Mouse (Mus musculus): Measurements from ENCODE around the gene Cacna2d3. TPM values are rescaled to one million over a fixed set of nuclear protein-coding genes. Genes with fewer than 3 reads are reported as not detected.
A peak's percentile ranks its signal among the peaks of the same experiment; 100 is the strongest.

Gene Cacna2d3
- polyA plus RNA-seq, 1 experiment from 2014 or later = 37.8 TPM

DNA sequence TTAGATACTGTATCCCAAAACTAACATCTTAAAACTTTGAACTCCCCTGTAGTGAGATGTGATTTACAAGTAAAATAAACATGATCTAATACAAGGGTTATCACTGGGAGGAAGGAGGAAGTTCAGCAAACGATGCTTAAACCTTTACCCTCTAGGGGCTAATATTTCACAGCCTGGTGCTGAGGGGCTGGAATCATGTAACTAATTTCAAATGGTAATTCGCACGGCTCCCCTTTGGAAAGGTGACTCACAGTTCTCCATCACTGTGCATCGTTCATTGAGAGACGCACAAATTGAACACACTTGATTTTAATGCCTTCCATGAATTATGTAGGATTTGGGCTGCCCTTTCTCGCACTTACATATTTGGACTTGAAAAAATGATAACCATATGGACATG, 767.6 kb downstream of the Cacna2d3 start:
- ATAC-seq (ENCODE audit: low read depth) = no peak
- peaks cover 31% of the 10 kb centered on the region for H3K4me1 ChIP-seq (replicated peaks)
- WGBS = 18% methylated on average over 6 of the region's 6 CpGs
- no peak overlapping the region for H3K9ac ChIP-seq
- no peak overlapping the region for H3K27ac ChIP-seq (replicated peaks)
- H3K4me3 ChIP-seq = no peak overlapping the region
- H3K27me3 ChIP-seq = no peaks in the 10 kb centered on the region
- no peaks in the 10 kb centered on the region for H3K9me3 ChIP-seq
- no peak overlapping the region for H3K4me2 ChIP-seq
- H3K36me3 ChIP-seq = no peaks in the 10 kb centered on the region

DNA sequence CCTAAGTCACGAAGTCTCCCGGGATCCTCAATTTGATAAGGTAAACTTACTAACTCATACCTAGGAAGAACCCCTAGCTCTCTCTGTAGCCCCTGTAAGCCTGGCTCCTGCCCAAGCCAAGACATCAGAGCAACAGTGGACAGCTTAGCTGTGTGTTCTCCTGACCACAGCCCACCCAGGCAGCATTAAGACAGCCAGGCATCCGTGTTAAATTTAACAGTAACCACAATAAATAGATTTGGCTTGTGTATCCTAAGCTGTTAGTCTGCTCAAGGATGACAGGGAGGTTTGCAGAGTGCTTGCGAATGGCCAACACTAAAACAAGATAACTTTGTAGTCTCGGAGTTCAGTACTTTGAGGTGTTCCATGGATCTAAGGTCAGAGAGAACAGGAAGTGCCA, 768.3 kb downstream of the Cacna2d3 start:
- Histone ChIP-seq H3K27ac (replicated peaks) (no peak overlapping the region), H3K27me3 (no peaks in the 10 kb centered on the region), H3K36me3 (no peaks in the 10 kb centered on the region), H3K4me3 (no peak overlapping the region), H3K4me1 (replicated peaks) (peaks cover 30% of the 10 kb centered on the region), H3K9ac (no peak overlapping the region), H3K9me3 (no peaks in the 10 kb centered on the region), H3K4me2 (no peak overlapping the region)
- no peak for ATAC-seq (ENCODE audit: low read depth)
- WGBS = 76% methylated on average over 5 of the region's 5 CpGs

- Histone ChIP-seq H3K27ac (replicated peaks) (no peak overlapping the region), H3K9ac (no peak overlapping the region), H3K36me3 (no peaks in the 10 kb centered on the region), H3K4me2 (no peak overlapping the region), H3K9me3 (no peaks in the 10 kb centered on the region), H3K27me3 (no peaks in the 10 kb centered on the region), H3K4me3 (no peak overlapping the region), H3K4me1 (replicated peaks) (peaks cover 28% of the 10 kb centered on the region)
- 95% methylated on average over 2 of the region's 2 CpGs for WGBS
- ATAC-seq (ENCODE audit: low read depth) = no peak
Observed at GRCm38 (mm10) chr14:28950499-28950898, 771.2 kb downstream of the Cacna2d3 start.

DNA sequence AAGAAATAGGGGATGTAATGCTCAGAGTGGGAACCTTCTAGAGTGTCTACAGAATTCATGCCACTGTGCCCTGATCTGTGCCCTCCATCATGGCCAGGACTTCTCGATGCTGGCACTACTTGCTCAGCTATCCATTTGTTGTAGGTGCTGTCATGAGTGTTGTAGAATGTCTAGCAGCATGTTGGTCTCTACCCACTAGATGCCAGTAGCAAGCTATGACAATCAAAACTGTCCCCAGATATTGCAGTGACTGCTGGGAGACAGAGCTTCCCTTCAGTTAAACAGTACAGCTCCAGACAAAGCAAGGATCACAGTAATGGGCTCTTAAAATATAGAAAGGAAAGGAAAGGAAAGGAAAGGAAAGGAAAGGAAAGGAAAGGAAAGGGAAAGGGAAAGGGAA, 771.9 kb downstream of the Cacna2d3 start:
- peaks cover 20% of the 10 kb centered on the region for H3K4me1 ChIP-seq (replicated peaks)
- no peak overlapping the region for H3K4me3 ChIP-seq
- ATAC-seq (ENCODE audit: low read depth) = no peak
- H3K27me3 ChIP-seq = no peaks in the 10 kb centered on the region
- H3K9ac ChIP-seq = no peak overlapping the region
- H3K27ac ChIP-seq (replicated peaks) = no peak overlapping the region
- H3K36me3 ChIP-seq = no peaks in the 10 kb centered on the region
- H3K4me2 ChIP-seq = no peak overlapping the region
- no peaks in the 10 kb centered on the region for H3K9me3 ChIP-seq
- WGBS = 88% methylated on average over 1 of the region's 1 CpGs

- no peak overlapping the region for H3K27ac ChIP-seq (replicated peaks)
- no peak overlapping the region for H3K4me2 ChIP-seq
- no peaks in the 10 kb centered on the region for H3K9me3 ChIP-seq
- H3K9ac ChIP-seq = no peak overlapping the region
- WGBS = 36% methylated on average over 7 of the region's 7 CpGs
- peaks cover 12% of the 10 kb centered on the region for H3K4me1 ChIP-seq (replicated peaks)
- no peak overlapping the region for H3K4me3 ChIP-seq
- ATAC-seq (ENCODE audit: low read depth) = no peak
- no peaks in the 10 kb centered on the region for H3K27me3 ChIP-seq
- H3K36me3 ChIP-seq = no peaks in the 10 kb centered on the region
Observed at GRCm38 (mm10) chr14:28948019-28948850, 773.4 kb downstream of the Cacna2d3 start.

- Histone ChIP-seq H3K27me3 (no peaks in the 10 kb centered on the region), H3K36me3 (no peaks in the 10 kb centered on the region), H3K27ac (replicated peaks) (no peak overlapping the region), H3K9me3 (no peaks in the 10 kb centered on the region), H3K4me3 (no peak overlapping the region), H3K9ac (no peak overlapping the region), H3K4me1 (replicated peaks) (no peaks in the 10 kb centered on the region), H3K4me2 (no peak overlapping the region)
- ATAC-seq (ENCODE audit: low read depth) = no peak
- WGBS = 86% methylated on average over 1 of the region's 1 CpGs
Observed at GRCm38 (mm10) chr14:28932746-28933293, 788.8 kb downstream of the Cacna2d3 start.

DNA sequence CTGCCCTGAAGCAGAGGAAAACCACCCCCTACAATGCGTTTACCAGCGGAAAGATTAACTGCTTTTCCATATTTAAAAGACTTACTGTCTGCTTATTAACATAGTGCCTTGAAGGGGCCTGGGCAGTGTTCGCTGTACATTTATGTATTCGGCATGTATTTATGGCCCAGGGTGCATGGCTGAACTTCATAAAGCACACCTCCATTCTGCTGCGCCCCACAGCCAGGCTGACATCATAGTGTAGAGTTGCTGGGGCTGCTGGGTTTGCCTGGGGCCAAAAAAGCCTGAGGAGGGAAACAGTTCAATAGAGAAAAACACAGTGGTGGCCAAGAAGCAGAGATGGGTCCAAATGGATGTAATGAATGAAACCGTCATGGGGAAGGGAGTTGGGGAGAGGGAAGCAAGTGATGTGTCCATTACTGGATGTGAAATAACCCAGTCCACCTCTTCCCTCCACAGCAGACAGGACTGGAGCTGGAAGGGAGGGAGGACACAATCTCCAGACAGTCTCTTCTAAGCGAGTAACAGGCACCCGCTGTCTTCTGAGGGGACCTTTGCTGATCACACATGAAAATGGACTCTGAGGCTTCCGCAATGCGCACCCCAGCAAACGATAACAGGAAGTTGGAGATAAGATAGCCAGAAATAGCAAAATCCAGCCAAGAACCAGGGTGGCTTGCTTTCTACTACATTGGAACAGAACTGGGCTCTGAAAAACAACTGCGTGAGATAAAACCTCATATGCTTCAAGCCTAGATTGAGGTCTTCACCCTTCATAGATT, 798.3 kb downstream of the Cacna2d3 start:
- ATAC-seq (ENCODE audit: low read depth) = no peak
- no peak overlapping the region for H3K4me3 ChIP-seq
- H3K36me3 ChIP-seq = no peaks in the 10 kb centered on the region
- H3K4me2 ChIP-seq = no peak overlapping the region
- WGBS = 82% methylated on average over 12 of the region's 12 CpGs
- no peaks in the 10 kb centered on the region for H3K27me3 ChIP-seq
- no peaks in the 10 kb centered on the region for H3K9me3 ChIP-seq
- H3K4me1 ChIP-seq (replicated peaks) = no peaks in the 10 kb centered on the region
- no peak overlapping the region for H3K9ac ChIP-seq
- no peak overlapping the region for H3K27ac ChIP-seq (replicated peaks)

DNA sequence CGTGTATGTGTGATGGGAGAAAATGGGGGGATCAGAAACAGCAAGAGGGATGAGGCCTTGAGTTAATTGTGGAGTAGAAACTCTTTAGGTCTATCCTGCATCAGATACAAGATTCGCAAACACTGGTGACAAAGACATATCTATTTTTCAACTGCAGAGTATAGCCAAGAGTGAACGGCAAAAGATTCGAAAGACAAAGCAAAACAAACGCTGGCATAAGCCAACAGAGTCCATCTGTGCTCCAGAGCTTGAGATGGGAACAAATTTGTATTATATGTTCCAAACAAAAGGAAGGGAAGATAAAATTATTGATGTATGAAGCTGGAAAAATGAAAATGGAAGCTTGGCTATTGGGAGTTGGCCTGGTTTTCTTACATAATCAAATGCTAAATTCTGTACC, 802.8 kb downstream of the Cacna2d3 start:
- H3K4me1 ChIP-seq (replicated peaks) = 0 out of 2 replicates have a peak, but pooled peaks cover 3% of the 10 kb centered on the region
- 85% methylated on average over 5 of the region's 5 CpGs for WGBS
- H3K27me3 ChIP-seq = no peaks in the 10 kb centered on the region
- no peak overlapping the region for H3K9ac ChIP-seq
- no peak for ATAC-seq (ENCODE audit: low read depth)
- H3K4me2 ChIP-seq = no peak overlapping the region
- H3K36me3 ChIP-seq = no peaks in the 10 kb centered on the region
- H3K9me3 ChIP-seq = no peaks in the 10 kb centered on the region
- H3K4me3 ChIP-seq = no peak overlapping the region
- no peak overlapping the region for H3K27ac ChIP-seq (replicated peaks)

- ATAC-seq (ENCODE audit: low read depth) = peak; percentile 87
- Histone ChIP-seq H3K4me1 (replicated peaks) (0 out of 2 replicates have a peak, but pooled peaks cover 3% of the 10 kb centered on the region), H3K36me3 (no peaks in the 10 kb centered on the region), H3K27me3 (no peaks in the 10 kb centered on the region), H3K9me3 (no peaks in the 10 kb centered on the region), H3K4me2 (no peak overlapping the region), H3K27ac (replicated peaks) (no peak overlapping the region), H3K4me3 (no peak overlapping the region), H3K9ac (no peak overlapping the region)
- 2% methylated on average over 1 of the region's 1 CpGs for WGBS
Observed at GRCm38 (mm10) chr14:28915004-28915403, 806.7 kb downstream of the Cacna2d3 start.

DNA sequence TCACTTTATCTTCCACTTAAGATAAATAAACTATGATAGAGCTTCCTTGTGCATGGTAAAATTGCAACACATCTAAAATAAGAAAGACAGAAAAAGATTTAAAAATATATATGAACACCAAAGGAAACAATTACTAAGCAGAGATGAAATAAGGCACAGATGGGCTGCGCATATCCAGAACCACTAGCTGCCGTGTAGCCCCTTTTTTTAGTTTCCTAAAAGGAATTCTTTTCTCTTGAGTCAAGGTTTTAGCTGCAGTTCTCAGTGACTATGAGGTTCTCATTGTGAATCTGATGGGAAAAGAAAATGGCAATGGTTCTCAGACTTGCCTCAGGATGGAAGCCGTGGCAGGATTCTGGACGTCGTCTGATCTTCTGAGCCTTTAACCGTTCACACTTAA, 814.0 kb downstream of the Cacna2d3 start:
- no peaks in the 10 kb centered on the region for H3K9me3 ChIP-seq
- no peak for ATAC-seq (ENCODE audit: low read depth)
- no peaks in the 10 kb centered on the region for H3K27me3 ChIP-seq
- no peak overlapping the region for H3K9ac ChIP-seq
- H3K27ac ChIP-seq (replicated peaks) = no peak overlapping the region
- no peak overlapping the region for H3K4me3 ChIP-seq
- no peaks in the 10 kb centered on the region for H3K36me3 ChIP-seq
- H3K4me2 ChIP-seq = no peak overlapping the region
- no peaks in the 10 kb centered on the region for H3K4me1 ChIP-seq (replicated peaks)
- WGBS = 80% methylated on average over 6 of the region's 6 CpGs

GRCm38 (mm10) chr14:28892530-28892929, 829.1 kb downstream of the Cacna2d3 start:
- no peak overlapping the region for H3K27ac ChIP-seq (replicated peaks)
- no peak overlapping the region for H3K4me3 ChIP-seq
- no peak overlapping the region for H3K4me2 ChIP-seq
- no peaks in the 10 kb centered on the region for H3K36me3 ChIP-seq
- no peak for ATAC-seq (ENCODE audit: low read depth)
- 79% methylated on average over 3 of the region's 3 CpGs for WGBS
- no peak overlapping the region for H3K9ac ChIP-seq
- no peaks in the 10 kb centered on the region for H3K9me3 ChIP-seq
- no peaks in the 10 kb centered on the region for H3K27me3 ChIP-seq
- H3K4me1 ChIP-seq (replicated peaks) = no peaks in the 10 kb centered on the region

DNA sequence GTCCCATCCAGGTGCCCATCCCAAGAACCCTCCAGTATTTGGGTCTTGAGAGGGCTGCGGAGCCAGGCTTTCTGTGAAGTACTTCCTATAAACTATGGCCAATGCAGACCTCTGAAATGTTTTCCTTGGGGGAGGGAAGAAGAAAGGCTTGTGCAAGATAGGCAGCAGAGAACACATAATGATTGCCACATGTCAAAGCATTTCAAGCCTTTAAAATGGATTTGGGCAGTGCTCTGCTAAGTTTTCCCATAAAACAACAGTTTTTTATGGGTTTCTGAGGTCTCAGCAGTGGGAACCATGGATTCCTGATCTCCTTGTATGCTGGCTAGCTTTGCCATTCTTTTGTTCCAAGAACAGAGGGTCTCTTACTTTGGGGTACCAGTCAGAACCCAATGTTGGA, 834.3 kb downstream of the Cacna2d3 start:
- no peak overlapping the region for H3K9ac ChIP-seq
- no peak for ATAC-seq (ENCODE audit: low read depth)

More for the DNA sequence above, 834.3 kb downstream of the Cacna2d3 start:
- Histone ChIP-seq H3K4me1 (replicated peaks) (no peaks in the 10 kb centered on the region), H3K36me3 (no peaks in the 10 kb centered on the region), H3K4me2 (no peak overlapping the region), H3K27me3 (no peaks in the 10 kb centered on the region), H3K9me3 (no peaks in the 10 kb centered on the region), H3K4me3 (no peak overlapping the region), H3K27ac (replicated peaks) (no peak overlapping the region)
- WGBS = 96% methylated on average over 1 of the region's 1 CpGs
